Mouse (Mus musculus): ENCODE data around the gene Tmem91. TPM values are rescaled to one million over a fixed set of nuclear protein-coding genes. Genes with fewer than 3 reads are reported as not detected.

Gene Tmem91
- polyA plus RNA-seq, 1 experiment from 2014 or later = 90.5 TPM

- H3K27me3 ChIP-seq (ENCODE audit: control insufficient read depth, insufficient read depth, low read depth, low read length) = peaks cover 8% of the 10 kb centered on the region
- H3K9ac ChIP-seq (ENCODE audit: low read depth, low read length) = peak within 1 kb of the TSS; percentile 82
- ATAC-seq = peak; percentile 95
- H3K4me2 ChIP-seq (ENCODE audit: low read length) = peak within 1 kb of the TSS; percentile 51
- H3K4me1 ChIP-seq (ENCODE audit: control insufficient read depth, insufficient read depth, low read length) = peaks cover 15% of the 10 kb centered on the region
- peak within 1 kb of the TSS; percentile 96 for H3K27ac ChIP-seq (ENCODE audit: low read length)
- H3K36me3 ChIP-seq (ENCODE audit: control insufficient read depth, insufficient read depth, low read length) = no peaks in the 10 kb centered on the region
- WGBS = under 1% methylated on average over 46 of the region's 46 CpGs
- peak within 1 kb of the TSS; percentile 60 for H3K4me3 ChIP-seq (ENCODE audit: low read depth, low read length)
- H3K9me3 ChIP-seq (replicated peaks; ENCODE audit: control insufficient read depth, low read length, poor library complexity, severe bottlenecking) = no peaks in the 10 kb centered on the region
Observed at GRCm38 (mm10) chr7:25680514-25681258, 5.7 kb upstream of the Tmem91 start, which contains the start of gene B9d2. B9d2 (plus strand) TSS chr7:25680780.

GRCm38 (mm10) chr7:25679971-25680370, 5.0 kb upstream of the Tmem91 start:
- Histone ChIP-seq H3K4me3 (ENCODE audit: low read depth, low read length) (peak overlapping the region; percentile 60), H3K4me2 (ENCODE audit: low read length) (peak overlapping the region; percentile 51), H3K9ac (ENCODE audit: low read depth, low read length) (peak overlapping the region; percentile 82; the same call in 1 of the 2 replicates), H3K27ac (ENCODE audit: low read length) (peak overlapping the region; percentile 96; the same call in 1 of the 2 replicates), H3K9me3 (replicated peaks; ENCODE audit: control insufficient read depth, low read length, poor library complexity, severe bottlenecking) (no peaks in the 10 kb centered on the region), H3K27me3 (ENCODE audit: control insufficient read depth, insufficient read depth, low read depth, low read length) (peaks cover 8% of the 10 kb centered on the region; the same call in 1 of the 2 replicates), H3K36me3 (ENCODE audit: control insufficient read depth, insufficient read depth, low read length) (no peaks in the 10 kb centered on the region), H3K4me1 (ENCODE audit: control insufficient read depth, insufficient read depth, low read length) (peaks cover 18% of the 10 kb centered on the region)
- no peak for ATAC-seq
- 12% methylated on average over 6 of the region's 6 CpGs for WGBS

GRCm38 (mm10) chr7:25677013-25677412, 2.0 kb upstream of the Tmem91 start:
- H3K27ac ChIP-seq (ENCODE audit: low read length) = peak overlapping the region; percentile 40; the same call in 1 of the 2 replicates
- no peak overlapping the region for H3K9ac ChIP-seq (ENCODE audit: low read depth, low read length)
- H3K4me2 ChIP-seq (ENCODE audit: low read length) = no peak overlapping the region
- H3K27me3 ChIP-seq (ENCODE audit: control insufficient read depth, insufficient read depth, low read depth, low read length) = peaks cover 18% of the 10 kb centered on the region
- H3K9me3 ChIP-seq (replicated peaks; ENCODE audit: control insufficient read depth, low read length, poor library complexity, severe bottlenecking) = no peaks in the 10 kb centered on the region
- WGBS = 88% methylated on average over 7 of the region's 7 CpGs
- no peak for ATAC-seq
- H3K4me1 ChIP-seq (ENCODE audit: control insufficient read depth, insufficient read depth, low read length) = peaks cover 17% of the 10 kb centered on the region
- H3K36me3 ChIP-seq (ENCODE audit: control insufficient read depth, insufficient read depth, low read length) = no peaks in the 10 kb centered on the region
- no peak overlapping the region for H3K4me3 ChIP-seq (ENCODE audit: low read depth, low read length)

- no peaks in the 10 kb centered on the region for H3K36me3 ChIP-seq (ENCODE audit: control insufficient read depth, insufficient read depth, low read length)
- H3K4me1 ChIP-seq (ENCODE audit: control insufficient read depth, insufficient read depth, low read length) = peaks cover 10% of the 10 kb centered on the region
- no peak; the same call in 1 of the 2 replicates for ATAC-seq
- no peak overlapping the region for H3K4me3 ChIP-seq (ENCODE audit: low read depth, low read length)
- H3K27ac ChIP-seq (ENCODE audit: low read length) = peak overlapping the region; percentile 40; the same call in 1 of the 2 replicates
- H3K9me3 ChIP-seq (replicated peaks; ENCODE audit: control insufficient read depth, low read length, poor library complexity, severe bottlenecking) = no peaks in the 10 kb centered on the region
- 52% methylated on average over 15 of the region's 15 CpGs for WGBS
- H3K4me2 ChIP-seq (ENCODE audit: low read length) = peak overlapping the region; percentile 7; the same call in 1 of the 2 replicates
- H3K27me3 ChIP-seq (ENCODE audit: control insufficient read depth, insufficient read depth, low read depth, low read length) = peaks cover 18% of the 10 kb centered on the region
- no peak overlapping the region for H3K9ac ChIP-seq (ENCODE audit: low read depth, low read length)
Observed at GRCm38 (mm10) chr7:25676085-25676781, 1.3 kb upstream of the Tmem91 start.

- H3K4me2 ChIP-seq (ENCODE audit: low read length) = peak overlapping the region; percentile 63
- H3K27me3 ChIP-seq (ENCODE audit: control insufficient read depth, insufficient read depth, low read depth, low read length) = peaks cover 18% of the 10 kb centered on the region
- peaks cover 10% of the 10 kb centered on the region for H3K4me1 ChIP-seq (ENCODE audit: control insufficient read depth, insufficient read depth, low read length)
- ATAC-seq = peak; percentile 8
- 50% methylated on average over 6 of the region's 6 CpGs for WGBS
- no peaks in the 10 kb centered on the region for H3K9me3 ChIP-seq (replicated peaks; ENCODE audit: control insufficient read depth, low read length, poor library complexity, severe bottlenecking)
- peak overlapping the region; percentile 55 for H3K4me3 ChIP-seq (ENCODE audit: low read depth, low read length)
- no peak overlapping the region for H3K27ac ChIP-seq (ENCODE audit: low read length)
- no peaks in the 10 kb centered on the region for H3K36me3 ChIP-seq (ENCODE audit: control insufficient read depth, insufficient read depth, low read length)
- peak overlapping the region; percentile 76; the same call in 1 of the 2 replicates for H3K9ac ChIP-seq (ENCODE audit: low read depth, low read length)
Observed at GRCm38 (mm10) chr7:25675405-25675804, 439 bp upstream of the Tmem91 start.

GRCm38 (mm10) chr7:25674297-25674696, 669 bp downstream of the Tmem91 start:
- H3K4me1 ChIP-seq (ENCODE audit: control insufficient read depth, insufficient read depth, low read length) = peaks cover 5% of the 10 kb centered on the region
- H3K27me3 ChIP-seq (ENCODE audit: control insufficient read depth, insufficient read depth, low read depth, low read length) = peaks cover 18% of the 10 kb centered on the region
- H3K36me3 ChIP-seq (ENCODE audit: control insufficient read depth, insufficient read depth, low read length) = no peaks in the 10 kb centered on the region; the same call in 1 of the 2 replicates
- ATAC-seq = peak; percentile 39; the same call in 1 of the 2 replicates
- H3K27ac ChIP-seq (ENCODE audit: low read length) = no peak overlapping the region
- no peaks in the 10 kb centered on the region for H3K9me3 ChIP-seq (replicated peaks; ENCODE audit: control insufficient read depth, low read length, poor library complexity, severe bottlenecking)
- WGBS = 20% methylated on average over 9 of the region's 9 CpGs
- H3K4me2 ChIP-seq (ENCODE audit: low read length) = peak overlapping the region; percentile 63
- H3K4me3 ChIP-seq (ENCODE audit: low read depth, low read length) = peak overlapping the region; percentile 55
- peak overlapping the region; percentile 76 for H3K9ac ChIP-seq (ENCODE audit: low read depth, low read length)

GRCm38 (mm10) chr7:25672442-25672841, 2.5 kb downstream of the Tmem91 start:
- Histone ChIP-seq H3K9me3 (replicated peaks; ENCODE audit: control insufficient read depth, low read length, poor library complexity, severe bottlenecking) (no peaks in the 10 kb centered on the region), H3K36me3 (ENCODE audit: control insufficient read depth, insufficient read depth, low read length) (peaks cover 5% of the 10 kb centered on the region; the same call in 1 of the 2 replicates), H3K4me1 (ENCODE audit: control insufficient read depth, insufficient read depth, low read length) (peaks cover 5% of the 10 kb centered on the region), H3K9ac (ENCODE audit: low read depth, low read length) (no peak overlapping the region), H3K27me3 (ENCODE audit: control insufficient read depth, insufficient read depth, low read depth, low read length) (peaks cover 15% of the 10 kb centered on the region), H3K27ac (ENCODE audit: low read length) (no peak overlapping the region), H3K4me2 (ENCODE audit: low read length) (no peak overlapping the region), H3K4me3 (ENCODE audit: low read depth, low read length) (no peak overlapping the region)
- no peak for ATAC-seq
- WGBS = 53% methylated on average over 4 of the region's 4 CpGs

- Histone ChIP-seq H3K9ac (ENCODE audit: low read depth, low read length) (no peak overlapping the region), H3K4me1 (ENCODE audit: control insufficient read depth, insufficient read depth, low read length) (peaks cover 5% of the 10 kb centered on the region), H3K9me3 (replicated peaks; ENCODE audit: control insufficient read depth, low read length, poor library complexity, severe bottlenecking) (no peaks in the 10 kb centered on the region), H3K4me3 (ENCODE audit: low read depth, low read length) (no peak overlapping the region), H3K27me3 (ENCODE audit: control insufficient read depth, insufficient read depth, low read depth, low read length) (peaks cover 15% of the 10 kb centered on the region), H3K27ac (ENCODE audit: low read length) (no peak overlapping the region), H3K4me2 (ENCODE audit: low read length) (no peak overlapping the region), H3K36me3 (ENCODE audit: control insufficient read depth, insufficient read depth, low read length) (peaks cover 5% of the 10 kb centered on the region; the same call in 1 of the 2 replicates)
- 87% methylated on average over 2 of the region's 2 CpGs for WGBS
- no peak for ATAC-seq
Observed at GRCm38 (mm10) chr7:25671686-25672085, 3.3 kb downstream of the Tmem91 start.

Data from midbrain, embryonic 16.5 days (tissue).